Mouse (Mus musculus): ENCODE data around the gene Slc26a1.
A peak's percentile ranks its signal among the peaks of the same experiment; 100 is the strongest.

- TF ChIP-seq CTCF (IDR thresholded peaks at IDR 0.05 in 2 of 3, conservative IDR thresholded peaks at IDR 0.05 in 1 of 3; ENCODE audit: control insufficient read depth in 1 of 3, insufficient read depth in 1 of 3, low read depth in 2 of 3, low read length in 3 of 3, poor library complexity in 1 of 3, severe bottlenecking in 1 of 3) (peak; percentile 45 to 77 (median 47)), POLR2AphosphoS2 (IDR thresholded peaks at IDR 0.05; ENCODE audit: low read length) (peak; percentile 93), CHD1 (IDR thresholded peaks at IDR 0.05; ENCODE audit: low read depth, low read length) (no peak), POLR2A (IDR thresholded peaks at IDR 0.05; ENCODE audit: control insufficient read depth in 1 of 2, insufficient read depth in 1 of 2, low read depth in 1 of 2, low read length in 2 of 2, poor library complexity in 1 of 2) (peak; percentile 77)
These were observed 6.1 kb downstream of the Slc26a1 start, which contains the start of gene Dgkq for GRCm38 (mm10) chr5:108668977-108669936.
